Mouse (Mus musculus): Measurements from ENCODE around the gene Krtap17-1. TPM values are rescaled to one million over a fixed set of nuclear protein-coding genes. Genes with fewer than 3 reads are reported as not detected.

Gene Krtap17-1
- polyA plus RNA-seq, 1 experiment = 5.5 TPM

GRCm38 (mm10) chr11:100005905-100006304 is 12.1 kb upstream of the Krtap17-1 start:
- DNase-seq = no peak
- WGBS = 68% methylated on average over 8 of the region's 8 CpGs

GRCm38 (mm10) chr11:100004846-100005245 is 11.1 kb upstream of the Krtap17-1 start:
- WGBS = 19% methylated on average over 6 of the region's 6 CpGs
- Histone ChIP-seq H3K4me3 (replicated peaks; ENCODE audit: extremely low read depth, low read depth, low read length) (no peak overlapping the region), H3K4me1 (ENCODE audit: control insufficient read depth, insufficient read depth, low read length) (no peaks in the 10 kb centered on the region)
- peak; percentile 69 for TF ChIP-seq CTCF (IDR thresholded peaks at IDR 0.05; ENCODE audit: insufficient read depth, low read length)
- TF ChIP-seq POLR2A (IDR thresholded peaks at IDR 0.05; ENCODE audit: borderline replicate concordance, extremely low read depth, low read depth, low read length) = no peak
- DNase-seq = no peak

More at GRCm38 (mm10) chr11:100005905-100006304, 12.1 kb upstream of the Krtap17-1 start:
- no peaks in the 10 kb centered on the region for H3K4me1 ChIP-seq (ENCODE audit: control insufficient read depth, insufficient read depth, low read length)
- H3K4me3 ChIP-seq (replicated peaks; ENCODE audit: extremely low read depth, low read depth, low read length) = no peak overlapping the region
- no peak for TF ChIP-seq POLR2A (IDR thresholded peaks at IDR 0.05; ENCODE audit: borderline replicate concordance, extremely low read depth, low read depth, low read length)
- TF ChIP-seq CTCF (IDR thresholded peaks at IDR 0.05; ENCODE audit: insufficient read depth, low read length) = no peak

GRCm38 (mm10) chr11:99999091-99999490 is 5.3 kb upstream of the Krtap17-1 start:
- Histone ChIP-seq H3K4me3 (replicated peaks; ENCODE audit: extremely low read depth, low read depth, low read length) (no peak overlapping the region), H3K4me1 (ENCODE audit: control insufficient read depth, insufficient read depth, low read length) (no peaks in the 10 kb centered on the region; the same call in 1 of the 2 replicates)
- no peak for DNase-seq
- WGBS = 74% methylated on average over 7 of the region's 7 CpGs
- TF ChIP-seq POLR2A (IDR thresholded peaks at IDR 0.05; ENCODE audit: borderline replicate concordance, extremely low read depth, low read depth, low read length) (no peak), CTCF (IDR thresholded peaks at IDR 0.05; ENCODE audit: insufficient read depth, low read length) (no peak)

GRCm38 (mm10) chr11:99994384-99994661 is 529 bp upstream of the Krtap17-1 start:
- Histone ChIP-seq H3K4me3 (replicated peaks; ENCODE audit: extremely low read depth, low read depth, low read length) (no peak overlapping the region), H3K4me1 (ENCODE audit: control insufficient read depth, insufficient read depth, low read length) (no peaks in the 10 kb centered on the region; the same call in 1 of the 2 replicates)
- 32% methylated on average over 4 of the region's 4 CpGs for WGBS
- TF ChIP-seq CTCF (IDR thresholded peaks at IDR 0.05; ENCODE audit: insufficient read depth, low read length) = no peak
- no peak for TF ChIP-seq POLR2A (IDR thresholded peaks at IDR 0.05; ENCODE audit: borderline replicate concordance, extremely low read depth, low read depth, low read length)
- DNase-seq = no peak

GRCm38 (mm10) chr11:99990571-99990970 is 3.2 kb downstream of the Krtap17-1 start:
- WGBS = 73% methylated on average over 3 of the region's 3 CpGs
- no peak for DNase-seq
- H3K4me1 ChIP-seq (ENCODE audit: control insufficient read depth, insufficient read depth, low read length) = no peaks in the 10 kb centered on the region; the same call in 1 of the 2 replicates
- no peak for TF ChIP-seq POLR2A (IDR thresholded peaks at IDR 0.05; ENCODE audit: borderline replicate concordance, extremely low read depth, low read depth, low read length)
- TF ChIP-seq CTCF (IDR thresholded peaks at IDR 0.05; ENCODE audit: insufficient read depth, low read length) = no peak
- H3K4me3 ChIP-seq (replicated peaks; ENCODE audit: extremely low read depth, low read depth, low read length) = no peak overlapping the region

- no peak for DNase-seq
- TF ChIP-seq POLR2A (IDR thresholded peaks at IDR 0.05; ENCODE audit: borderline replicate concordance, extremely low read depth, low read depth, low read length) (no peak), CTCF (IDR thresholded peaks at IDR 0.05; ENCODE audit: insufficient read depth, low read length) (no peak)
- WGBS = 74% methylated on average over 6 of the region's 6 CpGs
- Histone ChIP-seq H3K4me3 (replicated peaks; ENCODE audit: extremely low read depth, low read depth, low read length) (no peak overlapping the region), H3K4me1 (ENCODE audit: control insufficient read depth, insufficient read depth, low read length) (no peaks in the 10 kb centered on the region; the same call in 1 of the 2 replicates)
Measured at GRCm38 (mm10) chr11:99989881-99990405, 3.9 kb downstream of the Krtap17-1 start.

- H3K4me3 ChIP-seq (replicated peaks; ENCODE audit: extremely low read depth, low read depth, low read length) = no peak overlapping the region
- H3K4me1 ChIP-seq (ENCODE audit: control insufficient read depth, insufficient read depth, low read length) = no peaks in the 10 kb centered on the region
- TF ChIP-seq POLR2A (IDR thresholded peaks at IDR 0.05; ENCODE audit: borderline replicate concordance, extremely low read depth, low read depth, low read length) (no peak), CTCF (IDR thresholded peaks at IDR 0.05; ENCODE audit: insufficient read depth, low read length) (no peak)
- WGBS = 87% methylated on average over 3 of the region's 3 CpGs
- DNase-seq = no peak
Measured at GRCm38 (mm10) chr11:99988530-99988929, 5.3 kb downstream of the Krtap17-1 start.

- no peak for DNase-seq
- Histone ChIP-seq H3K4me1 (ENCODE audit: control insufficient read depth, insufficient read depth, low read length) (no peaks in the 10 kb centered on the region), H3K4me3 (replicated peaks; ENCODE audit: extremely low read depth, low read depth, low read length) (no peak within 1 kb of the TSS)
- TF ChIP-seq CTCF (IDR thresholded peaks at IDR 0.05; ENCODE audit: insufficient read depth, low read length) (no peak), POLR2A (IDR thresholded peaks at IDR 0.05; ENCODE audit: borderline replicate concordance, extremely low read depth, low read depth, low read length) (no peak)
- 71% methylated on average over 8 of the region's 8 CpGs for WGBS
Measured at GRCm38 (mm10) chr11:99986180-99986647, 7.6 kb downstream of the Krtap17-1 start, which contains the start of gene Krtap16-1. Gene Krtap16-1, minus strand, starts transcription at chr11:99986597.

GRCm38 (mm10) chr11:99985291-99986092 is 8.3 kb downstream of the Krtap17-1 start:
- Histone ChIP-seq H3K4me3 (replicated peaks; ENCODE audit: extremely low read depth, low read depth, low read length) (no peak overlapping the region), H3K4me1 (ENCODE audit: control insufficient read depth, insufficient read depth, low read length) (no peaks in the 10 kb centered on the region)
- WGBS = 68% methylated on average over 20 of the region's 20 CpGs
- DNase-seq = no peak
- TF ChIP-seq CTCF (IDR thresholded peaks at IDR 0.05; ENCODE audit: insufficient read depth, low read length) = no peak
- TF ChIP-seq POLR2A (IDR thresholded peaks at IDR 0.05; ENCODE audit: borderline replicate concordance, extremely low read depth, low read depth, low read length) = no peak

- no peak for DNase-seq
- TF ChIP-seq CTCF (IDR thresholded peaks at IDR 0.05; ENCODE audit: insufficient read depth, low read length) (no peak), POLR2A (IDR thresholded peaks at IDR 0.05; ENCODE audit: borderline replicate concordance, extremely low read depth, low read depth, low read length) (no peak)
- WGBS = 87% methylated on average over 1 of the region's 1 CpGs
- H3K4me1 ChIP-seq (ENCODE audit: control insufficient read depth, insufficient read depth, low read length) = no peaks in the 10 kb centered on the region
- H3K4me3 ChIP-seq (replicated peaks; ENCODE audit: extremely low read depth, low read depth, low read length) = no peak overlapping the region
Measured at GRCm38 (mm10) chr11:99983442-99983841, 10.4 kb downstream of the Krtap17-1 start.

Data from lung, adult 2 months (tissue).